Mouse (Mus musculus) hindbrain, embryonic 11.5 days (tissue): Measurements from ENCODE around the gene Adad1. TPM values are rescaled to one million over a fixed set of nuclear protein-coding genes. Genes with fewer than 3 reads are reported as not detected.

Experiments used
- ATAC-seq: fragments of 200-750 bp; cut with Nextera tagmentation; 2 replicates; pipeline ENCODE4 v1.8.0; 2017; ENCODE audit warnings: mild to moderate bottlenecking, moderate TSS enrichment, moderate library complexity; ENCODE audit not compliant: low FRiP score
- DNase-seq: peaks from one replicate; pipeline ENCODE4 v3.0.0-alpha.2; 2015; ENCODE audit warnings: low spot score
- H3K27ac ChIP-seq: fragments of 300-500 bp; sonication (generic); 2 replicates; pipeline ENCODE4 v1.5.1; 2014; ENCODE audit warnings: mild to moderate bottlenecking, low read depth, low read length
- H3K27me3 ChIP-seq: fragments of 300-500 bp; sonication (generic); 2 replicates; pipeline ENCODE4 v1.6.1; 2014; ENCODE audit warnings: mild to moderate bottlenecking, low read length, moderate library complexity, mixed read lengths; ENCODE audit not compliant: control insufficient read depth, insufficient read depth
- H3K36me3 ChIP-seq: fragments of 300-500 bp; sonication (generic); 2 replicates; pipeline ENCODE4 v1.6.1; 2014; ENCODE audit warnings: mild to moderate bottlenecking, low read length, moderate library complexity, mixed read lengths; ENCODE audit not compliant: control insufficient read depth, insufficient read depth
- H3K4me1 ChIP-seq: fragments of 300-500 bp; sonication (generic); replicated peaks from 2 replicates; pipeline ENCODE4 v1.6.1; 2014; ENCODE audit warnings: low read length, mixed read lengths; ENCODE audit not compliant: control insufficient read depth, insufficient read depth
- H3K4me2 ChIP-seq: fragments of 300-500 bp; sonication (generic); replicated peaks from 2 replicates; pipeline ENCODE4 v1.6.1; 2014; ENCODE audit warnings: mild to moderate bottlenecking, low read depth, low read length
- H3K4me3 ChIP-seq: fragments of 300-500 bp; sonication (generic); 2 replicates; pipeline ENCODE4 v1.5.1; 2014; ENCODE audit warnings: low read depth, low read length
- H3K9ac ChIP-seq: fragments of 300-500 bp; sonication (generic); 2 replicates; pipeline ENCODE4 v1.6.1; 2014; ENCODE audit warnings: low read depth, low read length
- H3K9me3 ChIP-seq: fragments of 300-500 bp; sonication (generic); 2 replicates; pipeline ENCODE4 v1.6.1; 2016; ENCODE audit warnings: low read length; ENCODE audit not compliant: control insufficient read depth
- WGBS: fragments of 180-500 bp; shearing (Covaris S2); extraction: QIAGEN DNeasy Blood & Tissue Kit; methylation state at CpG from one replicate; pipeline ENCODE4 v1.1.7; 2014; 5-methylcytosine and 5-hydroxymethylcytosine counted together
- polyA plus RNA-seq: library from polyadenylated mRNA; unstranded; fragments of >200 nt; fragmentation: Nextera tagmentation; extraction: Ambion mirVana; gene quantifications from 2 replicates; pipeline ENCODE4 v1.2.1, GENCODE M21; 2014

Adad1 gene
- polyA plus RNA-seq, 1 experiment from 2014 or later = 0.54 TPM

- no peak for ATAC-seq
- H3K36me3 ChIP-seq = no peaks in the 10 kb centered on the region
- H3K9me3 ChIP-seq = no peaks in the 10 kb centered on the region
- WGBS = 88% methylated on average over 10 of the region's 10 CpGs
- H3K4me1 ChIP-seq = no peaks in the 10 kb centered on the region
- no peaks in the 10 kb centered on the region for H3K27me3 ChIP-seq
- H3K27ac ChIP-seq = no peak overlapping the region
- H3K9ac ChIP-seq = no peak overlapping the region
- no peak for DNase-seq
- no peak overlapping the region for H3K4me3 ChIP-seq
- H3K4me2 ChIP-seq = no peak overlapping the region
Measured at GRCm38 (mm10) chr3:37152274-37152673, 88.9 kb downstream of the Adad1 start.

- Histone ChIP-seq H3K36me3 (no peaks in the 10 kb centered on the region), H3K9me3 (no peaks in the 10 kb centered on the region), H3K9ac (no peak overlapping the region), H3K4me1 (no peaks in the 10 kb centered on the region), H3K27me3 (no peaks in the 10 kb centered on the region), H3K27ac (no peak overlapping the region), H3K4me3 (no peak overlapping the region), H3K4me2 (no peak overlapping the region)
- ATAC-seq (no peak), DNase-seq (no peak)
- 86% methylated on average over 7 of the region's 7 CpGs for WGBS
Measured at GRCm38 (mm10) chr3:37153004-37153403, 89.7 kb downstream of the Adad1 start.

GRCm38 (mm10) chr3:37154396-37154795, 91.1 kb downstream of the Adad1 start:
- Histone ChIP-seq H3K4me1 (no peaks in the 10 kb centered on the region), H3K4me3 (no peak overlapping the region), H3K4me2 (no peak overlapping the region), H3K27me3 (no peaks in the 10 kb centered on the region), H3K36me3 (no peaks in the 10 kb centered on the region), H3K9ac (no peak overlapping the region), H3K27ac (no peak overlapping the region), H3K9me3 (no peaks in the 10 kb centered on the region)
- ATAC-seq (no peak), DNase-seq (no peak)
- WGBS = 79% methylated on average over 7 of the region's 7 CpGs

- Histone ChIP-seq H3K36me3 (no peaks in the 10 kb centered on the region), H3K9me3 (no peaks in the 10 kb centered on the region), H3K4me1 (no peaks in the 10 kb centered on the region), H3K27ac (no peak overlapping the region), H3K27me3 (no peaks in the 10 kb centered on the region), H3K4me2 (no peak overlapping the region), H3K4me3 (no peak overlapping the region), H3K9ac (no peak overlapping the region)
- ATAC-seq (no peak), DNase-seq (no peak)
- WGBS = 78% methylated on average over 8 of the region's 8 CpGs
Measured at GRCm38 (mm10) chr3:37157082-37157481, 93.8 kb downstream of the Adad1 start.

- Histone ChIP-seq H3K27ac (no peak overlapping the region), H3K4me1 (no peaks in the 10 kb centered on the region), H3K4me3 (no peak overlapping the region), H3K36me3 (no peaks in the 10 kb centered on the region), H3K4me2 (no peak overlapping the region), H3K9me3 (no peaks in the 10 kb centered on the region), H3K9ac (no peak overlapping the region), H3K27me3 (no peaks in the 10 kb centered on the region)
- ATAC-seq = no peak
- WGBS = 76% methylated on average over 3 of the region's 3 CpGs
- no peak for DNase-seq
Measured at GRCm38 (mm10) chr3:37158246-37158645, 94.9 kb downstream of the Adad1 start.

GRCm38 (mm10) chr3:37161096-37161495, 97.8 kb downstream of the Adad1 start:
- H3K27ac ChIP-seq = no peak overlapping the region
- H3K4me2 ChIP-seq = no peak overlapping the region
- 77% methylated on average over 4 of the region's 4 CpGs for WGBS
- H3K4me3 ChIP-seq = no peak overlapping the region
- H3K9me3 ChIP-seq = no peaks in the 10 kb centered on the region
- no peak overlapping the region for H3K9ac ChIP-seq
- ATAC-seq = no peak
- DNase-seq = no peak
- H3K4me1 ChIP-seq = no peaks in the 10 kb centered on the region
- H3K27me3 ChIP-seq = no peaks in the 10 kb centered on the region
- no peaks in the 10 kb centered on the region for H3K36me3 ChIP-seq

GRCm38 (mm10) chr3:37169283-37169682, 106.0 kb downstream of the Adad1 start:
- ATAC-seq = no peak
- H3K27ac ChIP-seq = no peak overlapping the region
- 96% methylated on average over 2 of the region's 2 CpGs for WGBS

More at GRCm38 (mm10) chr3:37169283-37169682, 106.0 kb downstream of the Adad1 start:
- no peak for DNase-seq
- Histone ChIP-seq H3K9me3 (no peaks in the 10 kb centered on the region), H3K4me3 (no peak overlapping the region), H3K4me2 (no peak overlapping the region), H3K27me3 (no peaks in the 10 kb centered on the region), H3K4me1 (no peaks in the 10 kb centered on the region), H3K36me3 (no peaks in the 10 kb centered on the region), H3K9ac (no peak overlapping the region)

Other genes starting within 250 kb of the Adad1 start
- 45.7 and 62.4 TPM in 2 replicates for gene 4932438A13Rik, start 200.4 kb upstream of the Adad1 start, polyA plus RNA-seq
- gene Il2, start 62.4 kb downstream of the Adad1 start, polyA plus RNA-seq = 0.64 and 0.73 TPM in 2 replicates
- not detected in 2 replicates for gene Il21, start 169.1 kb downstream of the Adad1 start, polyA plus RNA-seq
- gene Bbs12, start 249.0 kb downstream of the Adad1 start, polyA plus RNA-seq = 6.0 and 7.3 TPM in 2 replicates
- gene Cetn4, start 249.2 kb downstream of the Adad1 start, polyA plus RNA-seq = 1.4 and 1.8 TPM in 2 replicates